Mouse (Mus musculus) layer of hippocampus, adult 2 months (tissue): Measurements from ENCODE around the gene Cmtr1. TPM values are rescaled to one million over a fixed set of nuclear protein-coding genes. Genes with fewer than 3 reads are reported as not detected.

Experiments
- DNase-seq, 2 experiments: peaks; one replicate each; pipeline ENCODE4 v3.0.0; 2022; ENCODE audit warnings: low spot score in 2 of 2
- H3K27ac ChIP-seq: fragments of 200-600 bp; 2 replicates; pipeline ENCODE4 v1.8.1; 2022
- H3K4me3 ChIP-seq: fragments of 200-600 bp; 2 replicates; pipeline ENCODE4 v1.8.1; 2022; ENCODE audit warnings: mild to moderate bottlenecking
- CTCF ChIP-seq: fragments of 200-600 bp; conservative IDR thresholded peaks from 2 replicates; pipeline ENCODE4 v1.8.1; 2022; ENCODE audit warnings: antibody characterized with exemption, mild to moderate bottlenecking, moderate library complexity
- total RNA-seq, 2 experiments: library from RNA; stranded (reverse); gene quantifications; 2 replicates each; pipeline ENCODE4 v1.2.3; 2021

Gene Cmtr1
- total RNA-seq, 2 experiments from 2014 or later = 111 to 115 TPM

DNA sequence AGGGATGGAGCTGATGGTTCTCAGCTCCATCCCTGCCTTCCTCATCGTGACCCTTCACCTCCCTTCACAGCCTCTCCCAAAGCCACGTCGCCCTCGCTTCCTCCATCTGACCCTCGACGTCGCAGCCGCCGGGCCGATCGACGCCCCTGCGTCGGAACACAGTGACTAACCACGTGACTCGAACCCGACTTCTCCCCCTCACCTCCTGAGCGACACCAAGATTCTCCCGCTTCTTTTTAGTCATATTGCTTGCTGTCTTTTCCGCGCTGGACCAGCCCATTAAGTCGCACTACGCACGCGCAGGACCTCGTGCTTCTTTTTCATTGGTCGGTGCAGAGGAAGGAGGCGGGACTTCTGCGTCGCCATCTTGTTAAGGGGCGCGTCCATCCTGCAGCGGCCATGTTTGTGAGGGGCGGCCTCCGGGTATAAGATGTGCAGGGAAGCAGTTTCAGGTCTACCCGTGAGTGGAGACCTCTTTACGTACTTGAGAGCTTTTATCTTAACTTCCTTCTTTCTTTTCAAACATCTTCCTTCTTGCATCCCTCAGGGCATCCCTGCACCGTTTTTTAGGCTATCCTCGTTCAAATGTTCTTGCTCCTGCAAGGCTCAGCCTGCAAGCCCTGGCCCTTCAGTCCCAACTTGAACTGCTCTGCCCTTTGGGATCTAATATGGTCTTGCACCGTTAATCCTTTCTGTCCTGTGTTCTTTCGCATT lies 56.5 kb downstream of the Cmtr1 start, which contains the start of gene Ccdc167:
Gene Ccdc167 (minus strand): TSS at position 313 of the 714 bp plus-strand sequence.
- DNase-seq = peak; percentile 97
- TF ChIP-seq CTCF = no peak
- H3K4me3 ChIP-seq = peak within 1 kb of the TSS; percentile 68
- peak within 1 kb of the TSS; percentile 83 for H3K27ac ChIP-seq

DNA sequence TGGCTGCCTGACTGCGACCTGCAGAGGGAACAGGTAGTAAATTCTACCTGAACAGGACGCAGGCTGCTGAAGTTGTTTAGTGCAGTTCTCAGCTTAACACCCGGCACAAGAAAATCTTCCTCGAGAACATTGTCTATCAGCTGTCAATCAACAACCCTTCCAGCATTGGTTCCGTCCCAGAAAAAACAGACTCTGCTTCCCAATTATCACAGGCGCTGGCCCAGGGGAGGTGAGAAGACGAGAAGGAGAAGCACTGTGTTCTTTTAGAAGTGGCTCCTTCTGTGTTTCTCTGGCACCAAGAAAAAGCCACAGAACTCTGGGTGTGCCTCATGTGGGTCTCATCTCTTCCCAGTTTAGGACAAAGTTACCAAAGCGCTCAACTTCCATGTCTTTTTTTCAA lies 58.3 kb downstream of the Cmtr1 start:
- H3K4me3 ChIP-seq = no peak overlapping the region
- no peak for TF ChIP-seq CTCF
- peak in 1 of 2 experiments; percentile 63 for DNase-seq
- H3K27ac ChIP-seq = peak overlapping the region; percentile 44; the same call in 1 of the 2 replicates

DNA sequence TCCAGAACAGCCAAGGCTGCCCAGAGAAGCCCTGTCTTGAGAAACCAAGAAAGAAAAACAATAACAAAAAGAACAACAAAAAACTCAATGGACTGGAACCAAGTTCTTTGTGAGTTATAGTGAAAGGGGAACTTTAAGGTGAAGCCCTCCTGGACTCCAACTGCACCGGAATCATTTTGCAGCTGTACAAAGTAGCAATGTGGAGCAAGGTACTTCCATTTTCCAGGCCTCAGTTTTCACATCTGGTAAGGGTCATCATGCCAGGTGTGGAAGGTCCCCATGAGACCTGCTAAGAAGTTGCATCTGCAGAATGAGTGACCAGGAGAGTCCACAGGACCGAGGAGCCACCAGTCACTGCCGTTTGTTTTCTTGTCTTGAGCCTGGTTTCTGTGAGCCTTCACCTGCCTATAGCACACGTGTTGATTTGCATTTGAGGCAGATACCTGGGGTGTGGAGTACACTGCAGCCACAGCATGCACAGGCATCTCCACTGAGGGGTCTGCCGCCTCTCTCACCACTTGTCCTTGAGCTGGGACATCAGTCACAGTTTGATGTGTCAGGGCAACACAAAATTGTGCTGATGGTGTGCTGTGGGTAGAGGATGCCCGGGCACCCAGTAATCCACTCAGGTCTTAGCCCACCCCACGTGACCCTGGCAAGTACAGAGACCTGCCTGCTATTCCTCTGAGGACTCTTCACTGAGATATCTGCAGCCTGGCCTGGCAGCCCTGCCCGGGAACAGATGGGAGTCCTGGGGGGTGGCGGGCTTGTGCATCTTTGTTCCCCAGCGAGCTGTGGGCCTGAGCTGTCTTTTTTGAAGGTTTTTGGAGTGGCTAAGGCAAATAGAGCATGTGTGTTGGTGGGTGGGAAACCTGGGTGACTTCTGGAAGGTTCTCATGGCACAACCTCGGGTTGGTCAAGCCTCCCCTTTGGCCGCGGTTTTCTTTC lies 59.5 kb downstream of the Cmtr1 start:
- DNase-seq = no peak
- H3K27ac ChIP-seq = peak overlapping the region; percentile 52
- TF ChIP-seq CTCF = no peak
- no peak overlapping the region for H3K4me3 ChIP-seq

DNA sequence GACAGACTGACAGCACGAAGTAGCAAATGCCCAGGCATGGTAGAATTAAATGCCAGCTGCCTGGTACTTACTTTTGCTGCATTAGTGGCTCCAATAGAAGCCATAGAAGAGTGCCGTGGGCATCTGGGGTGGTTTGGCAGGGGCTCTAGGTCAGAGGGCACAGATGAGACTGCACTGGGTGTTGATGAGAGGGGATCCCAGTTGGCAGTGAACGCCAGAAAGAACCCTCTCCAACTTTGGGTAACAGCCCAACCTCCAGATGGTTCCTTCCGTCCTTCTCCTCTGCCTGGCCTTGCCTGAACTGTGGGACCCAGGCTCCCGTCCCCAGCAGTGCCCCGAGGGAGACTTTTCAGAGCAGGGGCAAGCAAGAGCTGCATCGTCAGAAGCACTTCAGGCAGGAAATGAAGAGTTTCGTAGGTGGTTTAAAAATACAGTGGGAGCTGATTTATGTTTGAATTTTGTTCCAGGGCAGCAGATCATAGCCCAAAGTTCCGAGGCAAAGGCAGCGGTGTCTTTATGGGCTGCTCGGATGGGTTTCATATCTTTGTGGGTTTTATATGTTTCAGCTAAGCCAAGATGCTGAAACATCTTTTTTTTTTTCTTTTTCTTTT lies 60.5 kb downstream of the Cmtr1 start:
- Histone ChIP-seq H3K27ac (peak overlapping the region; percentile 52), H3K4me3 (no peak overlapping the region)
- no peak for TF ChIP-seq CTCF
- DNase-seq = no peak

DNA sequence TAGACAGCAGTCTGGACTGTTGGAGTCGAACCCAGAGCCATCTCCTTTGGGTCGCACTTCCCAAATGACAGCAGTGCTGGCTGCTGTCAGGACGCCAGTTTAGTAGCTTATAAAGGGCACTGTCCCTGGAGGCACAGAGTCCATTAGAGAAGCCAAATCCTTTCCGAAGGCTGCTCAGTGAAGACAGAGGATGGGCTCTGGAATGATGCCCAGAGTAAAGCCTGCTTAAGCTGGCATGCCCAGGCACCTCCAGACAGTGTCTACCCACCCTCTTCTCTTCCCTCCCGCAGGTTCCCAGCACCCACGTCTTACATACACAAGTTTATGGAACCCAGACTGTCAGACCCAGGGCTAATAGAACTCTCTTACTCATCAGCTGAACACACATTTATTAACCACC lies 64.2 kb downstream of the Cmtr1 start:
- no peak for DNase-seq
- no peak for TF ChIP-seq CTCF
- Histone ChIP-seq H3K4me3 (no peak overlapping the region), H3K27ac (no peak overlapping the region)

DNA sequence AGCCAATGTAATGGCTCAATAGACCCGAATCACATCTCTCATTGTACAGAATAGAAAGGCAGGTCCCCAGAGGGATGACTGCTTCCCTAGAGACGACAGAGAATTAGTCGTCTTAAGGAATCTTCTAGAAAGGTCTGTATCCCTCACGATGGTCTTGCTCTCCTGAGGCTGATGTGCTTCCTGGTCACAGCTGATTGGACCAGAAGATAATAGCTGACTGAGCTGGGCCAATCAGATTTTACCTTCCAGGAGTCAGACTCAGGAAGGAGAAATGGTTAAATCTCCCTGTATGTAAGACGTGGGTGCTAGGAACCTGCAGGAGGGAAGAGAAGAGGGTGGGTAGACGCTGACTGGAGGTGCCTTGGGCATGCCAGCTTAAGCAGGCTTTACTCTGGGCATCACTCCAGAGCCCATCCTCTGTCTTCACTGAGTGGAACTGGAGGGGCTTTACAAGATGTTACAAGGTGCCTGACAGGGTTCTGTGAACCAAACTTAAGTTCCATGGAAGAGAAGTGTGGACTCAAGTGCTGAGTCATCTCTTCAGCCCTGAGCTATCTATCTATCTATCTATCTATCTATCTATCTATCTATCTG lies 64.7 kb downstream of the Cmtr1 start:
- Histone ChIP-seq H3K4me3 (no peak overlapping the region), H3K27ac (no peak overlapping the region)
- TF ChIP-seq CTCF = no peak
- DNase-seq = no peak

DNA sequence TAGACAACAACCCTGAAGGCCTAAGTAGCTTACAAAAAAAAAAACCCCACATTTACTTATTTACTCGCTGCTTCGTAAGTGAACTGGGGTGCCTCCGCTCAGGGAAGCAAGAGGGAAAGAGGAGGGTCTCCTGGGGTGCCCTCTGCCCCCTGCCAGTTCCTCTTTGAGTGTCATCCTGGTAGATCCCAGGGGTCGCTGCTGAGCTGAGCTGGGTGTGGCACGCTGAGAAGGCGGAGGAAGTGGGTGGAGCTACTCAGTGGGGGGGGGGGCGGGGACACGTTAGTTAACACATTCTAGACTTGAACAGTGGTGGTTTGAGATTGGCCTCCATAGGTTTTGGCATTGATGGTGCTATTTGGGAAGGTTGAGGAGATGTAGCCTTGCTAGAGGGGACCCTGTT lies 67.7 kb downstream of the Cmtr1 start:
- no peak for DNase-seq
- no peak for TF ChIP-seq CTCF
- Histone ChIP-seq H3K27ac (no peak overlapping the region), H3K4me3 (no peak overlapping the region)

DNA sequence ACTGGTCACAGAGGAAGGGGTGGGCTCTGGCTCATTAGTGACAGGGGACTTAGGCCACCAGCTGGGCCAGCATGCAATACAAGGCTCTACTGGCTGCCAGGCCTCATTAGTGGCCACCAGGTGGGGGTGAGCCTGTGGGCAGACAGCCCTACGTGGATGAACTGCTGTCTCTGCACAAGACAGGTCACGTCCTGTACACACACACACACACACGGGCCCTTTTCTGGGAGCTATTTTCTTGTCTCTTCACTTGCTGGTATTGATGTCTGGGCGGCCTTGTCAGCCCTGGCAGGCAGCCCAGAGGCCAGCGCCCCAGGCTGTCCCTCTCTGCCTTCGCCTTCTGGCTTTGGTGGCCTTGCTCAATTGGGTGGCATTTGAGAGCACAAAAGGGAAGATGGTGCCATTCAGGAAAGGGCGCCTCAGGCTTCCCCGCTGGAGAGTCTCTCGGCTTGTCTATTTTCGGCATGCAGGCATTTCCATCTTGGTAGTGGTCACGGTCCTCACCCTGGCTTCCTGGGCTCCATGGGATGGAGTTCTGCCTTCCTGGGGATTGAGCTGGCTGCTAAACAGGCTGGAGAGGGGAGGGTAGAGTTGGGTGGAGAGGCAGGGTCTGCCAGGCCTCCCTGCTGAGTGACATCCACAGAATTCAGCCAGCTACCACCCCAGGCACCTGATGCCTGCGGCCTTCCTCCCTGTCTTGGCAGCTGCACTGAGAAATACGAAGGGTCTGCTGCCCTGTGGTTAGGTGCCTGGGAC lies 70.3 kb downstream of the Cmtr1 start:
- Histone ChIP-seq H3K27ac (peak overlapping the region; percentile 89), H3K4me3 (no peak overlapping the region)
- DNase-seq = no peak
- TF ChIP-seq CTCF = no peak

DNA sequence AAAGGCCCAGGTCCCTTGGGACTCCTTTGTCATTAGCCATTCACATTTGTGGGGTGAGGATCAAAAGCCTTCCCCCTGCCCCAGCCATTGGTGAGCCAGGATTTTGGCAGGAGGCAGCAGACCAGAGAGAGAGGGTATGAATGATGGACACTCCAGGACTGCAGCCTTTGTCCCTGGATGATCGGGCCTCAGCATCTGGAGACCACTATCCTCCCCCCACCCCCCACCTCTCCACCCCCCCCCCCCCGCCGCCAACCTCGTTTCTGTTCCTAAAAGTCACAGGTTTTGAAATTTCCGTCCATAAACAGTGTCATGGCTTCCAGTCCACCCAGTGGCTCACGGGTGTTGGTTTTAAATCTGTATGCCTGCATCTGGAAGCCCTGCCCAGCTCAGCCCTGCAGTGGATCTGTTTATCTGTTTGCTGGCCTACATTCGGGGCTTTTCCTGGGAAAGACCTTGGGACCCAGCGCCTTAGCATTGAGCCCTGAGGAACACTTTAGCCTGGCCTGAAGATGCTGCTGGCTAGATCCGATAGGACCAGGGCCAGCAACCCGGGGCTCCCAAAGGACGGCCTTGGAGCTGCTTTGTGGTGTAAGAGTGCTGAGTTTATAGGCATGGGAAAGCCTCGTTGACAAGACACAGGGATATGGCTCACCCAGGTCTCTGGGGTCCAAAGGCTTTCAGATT lies 71.0 kb downstream of the Cmtr1 start:
- Histone ChIP-seq H3K4me3 (no peak overlapping the region), H3K27ac (peak overlapping the region; percentile 89)
- no peak for DNase-seq
- no peak for TF ChIP-seq CTCF

DNA sequence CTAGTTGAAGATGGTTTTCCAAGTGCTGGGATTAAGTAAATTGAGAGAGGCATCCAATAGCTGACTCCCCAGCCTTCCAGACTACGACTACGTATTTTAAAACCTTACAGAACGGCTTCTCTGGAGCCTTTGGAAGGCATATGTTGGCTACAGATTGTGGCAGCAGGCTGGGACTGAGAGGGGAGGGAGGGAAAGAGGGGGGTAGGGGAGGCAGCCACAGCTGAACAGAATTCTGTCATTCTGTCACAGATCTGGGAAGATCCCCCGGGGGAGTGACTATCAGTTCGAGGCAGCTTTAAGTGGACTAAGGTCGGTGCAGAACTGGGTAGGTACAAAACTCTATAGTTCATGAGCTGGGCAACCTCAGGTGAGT lies 71.5 kb downstream of the Cmtr1 start:
- Histone ChIP-seq H3K4me3 (no peak overlapping the region), H3K27ac (peak overlapping the region; percentile 89)
- TF ChIP-seq CTCF = no peak
- peak; percentile 79 to 83 for DNase-seq

DNA sequence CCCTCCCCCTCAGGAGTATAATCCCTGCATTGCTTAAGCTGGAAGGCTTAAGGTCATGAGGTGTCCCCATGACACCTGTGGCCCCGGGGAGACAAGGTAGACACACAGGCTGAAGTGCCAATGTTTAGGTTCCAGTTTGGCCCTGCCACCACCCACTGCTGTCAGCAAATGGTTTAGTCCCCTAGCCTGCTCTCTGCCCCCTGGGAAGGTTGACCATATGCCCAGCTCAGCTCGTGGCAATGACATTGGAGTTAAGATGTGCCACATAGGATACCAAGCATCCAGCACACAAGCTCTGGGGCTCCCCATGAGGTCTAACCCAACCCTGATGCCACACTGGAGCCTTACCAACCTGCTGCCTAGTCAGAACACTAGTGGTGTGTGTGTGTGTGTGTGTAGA lies 72.1 kb downstream of the Cmtr1 start:
- no peak for DNase-seq
- peak overlapping the region; percentile 89 for H3K27ac ChIP-seq
- no peak for TF ChIP-seq CTCF

More for the DNA sequence above, 72.1 kb downstream of the Cmtr1 start:
- H3K4me3 ChIP-seq = no peak overlapping the region
